Mouse (Mus musculus): ENCODE data around the gene Ralgapa2. TPM values are rescaled to one million over a fixed set of nuclear protein-coding genes. Genes with fewer than 3 reads are reported as not detected.

Gene Ralgapa2
- polyA plus RNA-seq, 1 experiment, result 26.6 TPM

- TF ChIP-seq EP300 (IDR thresholded peaks at IDR 0.05; ENCODE audit: insufficient read depth, low read depth, low read length) (no peak), POLR2A (IDR thresholded peaks at IDR 0.05; ENCODE audit: insufficient read depth, low read length) (no peak), CTCF (IDR thresholded peaks at IDR 0.05; ENCODE audit: low read depth, low read length) (no peak)
- H3K4me3 ChIP-seq (ENCODE audit: low read depth, low read length), result no peak overlapping the region
- H3K4me1 ChIP-seq (ENCODE audit: control insufficient read depth, insufficient read depth, low read length), result no peaks in the 10 kb centered on the region
- H3K36me3 ChIP-seq (ENCODE audit: control insufficient read depth, insufficient read depth, low read length, poor library complexity, severe bottlenecking), result peaks cover 3% of the 10 kb centered on the region; the same call in 1 of the 2 replicates
- H3K9ac ChIP-seq (ENCODE audit: low read depth, poor library complexity, severe bottlenecking), result no peak overlapping the region
- no peak overlapping the region for H3K27ac ChIP-seq (ENCODE audit: insufficient read depth, low read length)
- no peaks in the 10 kb centered on the region for H3K27me3 ChIP-seq (ENCODE audit: control insufficient read depth, insufficient read depth, low read length, poor library complexity, severe bottlenecking)
- H3K9me3 ChIP-seq (replicated peaks; ENCODE audit: control insufficient read depth, insufficient read depth, low read length, poor library complexity, severe bottlenecking), result no peaks in the 10 kb centered on the region
Observed at GRCm38 (mm10) chr2:146423710-146424301, 88.3 kb downstream of the Ralgapa2 start.

GRCm38 (mm10) chr2:146423032-146423691, 89.0 kb downstream of the Ralgapa2 start:
- no peak overlapping the region for H3K4me3 ChIP-seq (ENCODE audit: low read depth, low read length)
- no peaks in the 10 kb centered on the region for H3K9me3 ChIP-seq (replicated peaks; ENCODE audit: control insufficient read depth, insufficient read depth, low read length, poor library complexity, severe bottlenecking)
- no peak overlapping the region for H3K27ac ChIP-seq (ENCODE audit: insufficient read depth, low read length)
- no peak overlapping the region for H3K9ac ChIP-seq (ENCODE audit: low read depth, poor library complexity, severe bottlenecking)
- no peaks in the 10 kb centered on the region for H3K4me1 ChIP-seq (ENCODE audit: control insufficient read depth, insufficient read depth, low read length)
- H3K27me3 ChIP-seq (ENCODE audit: control insufficient read depth, insufficient read depth, low read length, poor library complexity, severe bottlenecking), result no peaks in the 10 kb centered on the region
- peaks cover 3% of the 10 kb centered on the region; the same call in 1 of the 2 replicates for H3K36me3 ChIP-seq (ENCODE audit: control insufficient read depth, insufficient read depth, low read length, poor library complexity, severe bottlenecking)
- TF ChIP-seq POLR2A (IDR thresholded peaks at IDR 0.05; ENCODE audit: insufficient read depth, low read length), result no peak
- TF ChIP-seq CTCF (IDR thresholded peaks at IDR 0.05; ENCODE audit: low read depth, low read length), result no peak
- TF ChIP-seq EP300 (IDR thresholded peaks at IDR 0.05; ENCODE audit: insufficient read depth, low read depth, low read length), result no peak

GRCm38 (mm10) chr2:146416283-146416682, 95.9 kb downstream of the Ralgapa2 start:
- Histone ChIP-seq H3K27me3 (ENCODE audit: control insufficient read depth, insufficient read depth, low read length, poor library complexity, severe bottlenecking) (no peaks in the 10 kb centered on the region), H3K27ac (ENCODE audit: insufficient read depth, low read length) (no peak overlapping the region), H3K36me3 (ENCODE audit: control insufficient read depth, insufficient read depth, low read length, poor library complexity, severe bottlenecking) (no peaks in the 10 kb centered on the region), H3K4me1 (ENCODE audit: control insufficient read depth, insufficient read depth, low read length) (no peaks in the 10 kb centered on the region), H3K4me3 (ENCODE audit: low read depth, low read length) (no peak overlapping the region), H3K9me3 (replicated peaks; ENCODE audit: control insufficient read depth, insufficient read depth, low read length, poor library complexity, severe bottlenecking) (no peaks in the 10 kb centered on the region), H3K9ac (ENCODE audit: low read depth, poor library complexity, severe bottlenecking) (no peak overlapping the region)
- TF ChIP-seq POLR2A (IDR thresholded peaks at IDR 0.05; ENCODE audit: insufficient read depth, low read length), result no peak
- no peak for TF ChIP-seq EP300 (IDR thresholded peaks at IDR 0.05; ENCODE audit: insufficient read depth, low read depth, low read length)
- no peak for TF ChIP-seq CTCF (IDR thresholded peaks at IDR 0.05; ENCODE audit: low read depth, low read length)

GRCm38 (mm10) chr2:146414484-146415291, 97.5 kb downstream of the Ralgapa2 start:
- TF ChIP-seq CTCF (IDR thresholded peaks at IDR 0.05; ENCODE audit: low read depth, low read length) (peak; percentile 54), EP300 (IDR thresholded peaks at IDR 0.05; ENCODE audit: insufficient read depth, low read depth, low read length) (no peak)
- H3K36me3 ChIP-seq (ENCODE audit: control insufficient read depth, insufficient read depth, low read length, poor library complexity, severe bottlenecking), result no peaks in the 10 kb centered on the region
- H3K4me1 ChIP-seq (ENCODE audit: control insufficient read depth, insufficient read depth, low read length), result no peaks in the 10 kb centered on the region
- H3K27ac ChIP-seq (ENCODE audit: insufficient read depth, low read length), result no peak overlapping the region
- no peaks in the 10 kb centered on the region for H3K27me3 ChIP-seq (ENCODE audit: control insufficient read depth, insufficient read depth, low read length, poor library complexity, severe bottlenecking)
- H3K4me3 ChIP-seq (ENCODE audit: low read depth, low read length), result no peak overlapping the region
- H3K9me3 ChIP-seq (replicated peaks; ENCODE audit: control insufficient read depth, insufficient read depth, low read length, poor library complexity, severe bottlenecking), result no peaks in the 10 kb centered on the region
- no peak overlapping the region for H3K9ac ChIP-seq (ENCODE audit: low read depth, poor library complexity, severe bottlenecking)

- no peak overlapping the region for H3K9ac ChIP-seq (ENCODE audit: low read depth, poor library complexity, severe bottlenecking)
- H3K4me3 ChIP-seq (ENCODE audit: low read depth, low read length), result no peak overlapping the region
- H3K36me3 ChIP-seq (ENCODE audit: control insufficient read depth, insufficient read depth, low read length, poor library complexity, severe bottlenecking), result no peaks in the 10 kb centered on the region
- no peaks in the 10 kb centered on the region for H3K4me1 ChIP-seq (ENCODE audit: control insufficient read depth, insufficient read depth, low read length)
- H3K9me3 ChIP-seq (replicated peaks; ENCODE audit: control insufficient read depth, insufficient read depth, low read length, poor library complexity, severe bottlenecking), result no peaks in the 10 kb centered on the region
- TF ChIP-seq EP300 (IDR thresholded peaks at IDR 0.05; ENCODE audit: insufficient read depth, low read depth, low read length) (no peak), CTCF (IDR thresholded peaks at IDR 0.05; ENCODE audit: low read depth, low read length) (no peak)
- H3K27me3 ChIP-seq (ENCODE audit: control insufficient read depth, insufficient read depth, low read length, poor library complexity, severe bottlenecking), result no peaks in the 10 kb centered on the region
- no peak overlapping the region for H3K27ac ChIP-seq (ENCODE audit: insufficient read depth, low read length)
Observed at GRCm38 (mm10) chr2:146412733-146413132, 99.4 kb downstream of the Ralgapa2 start.

GRCm38 (mm10) chr2:146411904-146412303, 100.2 kb downstream of the Ralgapa2 start:
- Histone ChIP-seq H3K9ac (ENCODE audit: low read depth, poor library complexity, severe bottlenecking) (no peak overlapping the region), H3K9me3 (replicated peaks; ENCODE audit: control insufficient read depth, insufficient read depth, low read length, poor library complexity, severe bottlenecking) (no peaks in the 10 kb centered on the region), H3K4me3 (ENCODE audit: low read depth, low read length) (no peak overlapping the region), H3K4me1 (ENCODE audit: control insufficient read depth, insufficient read depth, low read length) (no peaks in the 10 kb centered on the region), H3K27me3 (ENCODE audit: control insufficient read depth, insufficient read depth, low read length, poor library complexity, severe bottlenecking) (no peaks in the 10 kb centered on the region), H3K36me3 (ENCODE audit: control insufficient read depth, insufficient read depth, low read length, poor library complexity, severe bottlenecking) (no peaks in the 10 kb centered on the region; the same call in 1 of the 2 replicates), H3K27ac (ENCODE audit: insufficient read depth, low read length) (no peak overlapping the region)
- TF ChIP-seq POLR2A (IDR thresholded peaks at IDR 0.05; ENCODE audit: insufficient read depth, low read length) (no peak), EP300 (IDR thresholded peaks at IDR 0.05; ENCODE audit: insufficient read depth, low read depth, low read length) (no peak), CTCF (IDR thresholded peaks at IDR 0.05; ENCODE audit: low read depth, low read length) (no peak)

Data from ES-Bruce4 (cell line).